Mouse (Mus musculus): ENCODE measurements at regions not wholly inside any gene's neighbourhood (a gene's known extent, or its start where the extent isn't known, plus 50 kb on each side); places are given as distances from the start of the nearest gene placed in this dataset.

DNA sequence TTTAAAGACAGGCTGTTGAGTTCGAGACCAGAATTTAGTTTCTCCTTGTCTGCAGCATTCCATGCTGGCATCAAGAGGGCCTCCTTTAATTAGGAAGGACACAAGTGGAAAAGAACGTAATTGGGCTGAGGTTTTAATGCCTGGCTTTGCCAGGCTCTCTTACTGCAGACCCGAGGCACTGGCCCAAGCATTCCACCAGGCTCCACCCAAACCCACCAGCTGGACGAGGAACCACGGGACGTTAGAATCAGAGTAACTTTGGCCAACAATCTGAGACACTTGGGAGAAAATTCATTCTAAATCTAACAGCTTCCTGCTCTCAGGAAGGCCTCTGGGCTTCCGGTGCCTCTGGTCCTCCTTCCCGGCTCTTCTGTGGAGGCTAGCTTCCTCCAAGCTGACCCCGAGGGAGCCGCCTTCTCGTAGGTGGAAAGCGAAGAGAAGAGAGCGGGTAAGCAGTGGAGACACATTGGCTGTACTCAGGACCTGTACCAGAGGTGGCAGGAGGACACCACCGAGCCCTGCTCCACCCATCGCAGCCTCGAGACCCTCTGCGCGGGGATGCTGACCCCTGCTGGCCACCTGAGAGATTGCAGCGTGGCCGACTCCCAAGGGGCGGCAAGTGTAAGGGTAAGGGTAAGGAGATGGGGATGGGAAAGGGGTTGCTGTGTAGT is 105.5 kb downstream of the Tmem17 start:
- Histone ChIP-seq H3K9me3 (replicated peaks; ENCODE audit: control insufficient read depth, low read length) (no peaks in the 10 kb centered on the region), H3K4me2 (ENCODE audit: low read depth, low read length) (peak overlapping the region; percentile 64), H3K36me3 (replicated peaks; ENCODE audit: control insufficient read depth, insufficient read depth, low read length) (no peaks in the 10 kb centered on the region), H3K27me3 (ENCODE audit: control insufficient read depth, insufficient read depth, low read length) (no peaks in the 10 kb centered on the region), H3K27ac (ENCODE audit: low read depth) (0 out of 2 replicates have a peak overlapping the region, but pooled peaks have one; percentile 39), H3K9ac (replicated peaks; ENCODE audit: low read depth, low read length) (no peak overlapping the region; the same call in 1 of the 2 replicates), H3K4me1 (ENCODE audit: control insufficient read depth, insufficient read depth) (0 out of 2 replicates have a peak, but pooled peaks cover 3% of the 10 kb centered on the region), H3K4me3 (ENCODE audit: low read depth, low read length) (peak overlapping the region; percentile 35)
- DNase-seq (ENCODE audit: low spot score) (peak; percentile 79), ATAC-seq (ENCODE audit: insufficient read depth, low read depth) (peak; percentile 93)
- no peak for TF ChIP-seq EP300 (IDR thresholded peaks at IDR 0.05; ENCODE audit: low read depth)
- peak; percentile 100 for TF ChIP-seq CTCF (IDR thresholded peaks at IDR 0.05; ENCODE audit: low read depth)
- 8% methylated on average over 21 of the region's 21 CpGs for WGBS

- Histone ChIP-seq H3K27ac (ENCODE audit: low read depth) (no peak overlapping the region), H3K4me2 (ENCODE audit: low read depth, low read length) (no peak overlapping the region), H3K4me1 (ENCODE audit: control insufficient read depth, insufficient read depth) (0 out of 2 replicates have a peak, but pooled peaks cover 3% of the 10 kb centered on the region), H3K9me3 (replicated peaks; ENCODE audit: control insufficient read depth, low read length) (no peaks in the 10 kb centered on the region), H3K27me3 (ENCODE audit: control insufficient read depth, insufficient read depth, low read length) (no peaks in the 10 kb centered on the region), H3K36me3 (replicated peaks; ENCODE audit: control insufficient read depth, insufficient read depth, low read length) (no peaks in the 10 kb centered on the region), H3K4me3 (ENCODE audit: low read depth, low read length) (no peak overlapping the region), H3K9ac (replicated peaks; ENCODE audit: low read depth, low read length) (no peak overlapping the region)
- 78% methylated on average over 8 of the region's 8 CpGs for WGBS
- ATAC-seq (ENCODE audit: insufficient read depth, low read depth) (no peak), DNase-seq (ENCODE audit: low spot score) (no peak)
- no peak for TF ChIP-seq EP300 (IDR thresholded peaks at IDR 0.05; ENCODE audit: low read depth)
- no peak for TF ChIP-seq CTCF (IDR thresholded peaks at IDR 0.05; ENCODE audit: low read depth)
Observed at GRCm38 (mm10) chr11:22620912-22621705, 109.2 kb downstream of the Tmem17 start.

DNA sequence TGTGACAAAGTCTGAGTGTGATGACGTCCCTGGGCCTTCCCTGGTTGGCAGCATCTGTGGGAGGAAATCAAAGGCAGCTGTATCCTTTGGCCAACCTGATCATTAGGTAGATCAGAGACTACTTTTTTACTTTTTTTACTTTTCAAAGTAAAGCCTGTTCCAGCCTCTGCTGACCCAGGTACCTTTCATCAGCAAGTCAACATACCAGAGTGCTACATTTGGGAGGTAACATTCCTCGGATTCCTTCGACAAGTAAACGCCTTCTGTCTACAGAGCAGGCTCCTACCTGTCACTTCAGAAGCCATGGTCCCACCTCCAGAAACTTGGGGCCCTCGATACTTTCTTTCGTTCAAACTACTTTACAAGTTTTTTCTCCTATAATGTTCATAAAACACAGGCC is 110.0 kb downstream of the Tmem17 start:
- no peak overlapping the region for H3K9ac ChIP-seq (replicated peaks; ENCODE audit: low read depth, low read length)
- ATAC-seq (ENCODE audit: insufficient read depth, low read depth), result no peak
- no peak overlapping the region for H3K4me2 ChIP-seq (ENCODE audit: low read depth, low read length)
- no peaks in the 10 kb centered on the region for H3K36me3 ChIP-seq (replicated peaks; ENCODE audit: control insufficient read depth, insufficient read depth, low read length)
- H3K4me3 ChIP-seq (ENCODE audit: low read depth, low read length), result no peak overlapping the region
- no peak for DNase-seq (ENCODE audit: low spot score)
- no peaks in the 10 kb centered on the region for H3K9me3 ChIP-seq (replicated peaks; ENCODE audit: control insufficient read depth, low read length)
- no peaks in the 10 kb centered on the region for H3K27me3 ChIP-seq (ENCODE audit: control insufficient read depth, insufficient read depth, low read length)
- 0 out of 2 replicates have a peak, but pooled peaks cover 3% of the 10 kb centered on the region for H3K4me1 ChIP-seq (ENCODE audit: control insufficient read depth, insufficient read depth)
- TF ChIP-seq EP300 (IDR thresholded peaks at IDR 0.05; ENCODE audit: low read depth), result no peak
- TF ChIP-seq CTCF (IDR thresholded peaks at IDR 0.05; ENCODE audit: low read depth), result no peak
- 34% methylated on average over 6 of the region's 6 CpGs for WGBS
- no peak overlapping the region for H3K27ac ChIP-seq (ENCODE audit: low read depth)

GRCm38 (mm10) chr11:22622496-22622997 is 110.7 kb downstream of the Tmem17 start:
- DNase-seq (ENCODE audit: low spot score), result no peak

GRCm38 (mm10) chr11:22626407-22626806 is 114.5 kb downstream of the Tmem17 start:
- ATAC-seq (ENCODE audit: insufficient read depth, low read depth) (no peak), DNase-seq (ENCODE audit: low spot score) (no peak)
- Histone ChIP-seq H3K36me3 (replicated peaks; ENCODE audit: control insufficient read depth, insufficient read depth, low read length) (no peaks in the 10 kb centered on the region), H3K27me3 (ENCODE audit: control insufficient read depth, insufficient read depth, low read length) (no peaks in the 10 kb centered on the region), H3K9me3 (replicated peaks; ENCODE audit: control insufficient read depth, low read length) (no peaks in the 10 kb centered on the region), H3K4me2 (ENCODE audit: low read depth, low read length) (no peak overlapping the region), H3K4me1 (ENCODE audit: control insufficient read depth, insufficient read depth) (0 out of 2 replicates have a peak, but pooled peaks cover 5% of the 10 kb centered on the region), H3K27ac (ENCODE audit: low read depth) (no peak overlapping the region), H3K4me3 (ENCODE audit: low read depth, low read length) (no peak overlapping the region), H3K9ac (replicated peaks; ENCODE audit: low read depth, low read length) (no peak overlapping the region)
- no peak for TF ChIP-seq EP300 (IDR thresholded peaks at IDR 0.05; ENCODE audit: low read depth)
- TF ChIP-seq CTCF (IDR thresholded peaks at IDR 0.05; ENCODE audit: low read depth), result no peak
- 62% methylated on average over 1 of the region's 1 CpGs for WGBS

More at GRCm38 (mm10) chr11:22622496-22622997, 110.7 kb downstream of the Tmem17 start:
- ATAC-seq (ENCODE audit: insufficient read depth, low read depth), result no peak
- Histone ChIP-seq H3K4me2 (ENCODE audit: low read depth, low read length) (no peak overlapping the region), H3K9me3 (replicated peaks; ENCODE audit: control insufficient read depth, low read length) (no peaks in the 10 kb centered on the region), H3K9ac (replicated peaks; ENCODE audit: low read depth, low read length) (no peak overlapping the region), H3K36me3 (replicated peaks; ENCODE audit: control insufficient read depth, insufficient read depth, low read length) (no peaks in the 10 kb centered on the region), H3K4me3 (ENCODE audit: low read depth, low read length) (no peak overlapping the region), H3K27me3 (ENCODE audit: control insufficient read depth, insufficient read depth, low read length) (no peaks in the 10 kb centered on the region), H3K27ac (ENCODE audit: low read depth) (no peak overlapping the region), H3K4me1 (ENCODE audit: control insufficient read depth, insufficient read depth) (no peaks in the 10 kb centered on the region)
- TF ChIP-seq EP300 (IDR thresholded peaks at IDR 0.05; ENCODE audit: low read depth) (no peak), CTCF (IDR thresholded peaks at IDR 0.05; ENCODE audit: low read depth) (no peak)
- WGBS, result 64% methylated on average over 8 of the region's 8 CpGs

All from heart, postnatal 0 days (tissue).